Mouse (Mus musculus): Measurements from ENCODE around the gene Stx18. TPM values are rescaled to one million over a fixed set of nuclear protein-coding genes. Genes with fewer than 3 reads are reported as not detected.

Gene Stx18
- polyA plus RNA-seq, 1 experiment from 2014 or later, result 46.7 TPM

- Histone ChIP-seq H3K4me1 (ENCODE audit: control insufficient read depth, insufficient read depth, low read length) (0 out of 2 replicates have a peak, but pooled peaks cover 4% of the 10 kb centered on the region), H3K36me3 (ENCODE audit: control insufficient read depth, insufficient read depth, low read length) (no peaks in the 10 kb centered on the region), H3K4me3 (ENCODE audit: low read length) (no peak overlapping the region), H3K27ac (ENCODE audit: low read depth, low read length) (no peak overlapping the region), H3K9me3 (ENCODE audit: control insufficient read depth, low read length) (no peaks in the 10 kb centered on the region), H3K27me3 (ENCODE audit: control insufficient read depth, insufficient read depth, low read length) (no peaks in the 10 kb centered on the region), H3K9ac (ENCODE audit: low read depth, low read length) (no peak overlapping the region), H3K4me2 (replicated peaks; ENCODE audit: low read depth, low read length) (no peak overlapping the region)
- 40% methylated on average over 5 of the region's 5 CpGs for WGBS
- ATAC-seq (ENCODE audit: low FRiP score, low TSS enrichment), result no peak
Measured at GRCm38 (mm10) chr5:38064701-38065100, 26.2 kb downstream of the Stx18 start.

GRCm38 (mm10) chr5:38065454-38065853 is 26.9 kb downstream of the Stx18 start:
- H3K9ac ChIP-seq (ENCODE audit: low read depth, low read length), result no peak overlapping the region
- no peaks in the 10 kb centered on the region for H3K9me3 ChIP-seq (ENCODE audit: control insufficient read depth, low read length)
- 0 out of 2 replicates have a peak, but pooled peaks cover 4% of the 10 kb centered on the region for H3K4me1 ChIP-seq (ENCODE audit: control insufficient read depth, insufficient read depth, low read length)
- no peak overlapping the region for H3K4me3 ChIP-seq (ENCODE audit: low read length)
- H3K4me2 ChIP-seq (replicated peaks; ENCODE audit: low read depth, low read length), result no peak overlapping the region
- no peak overlapping the region for H3K27ac ChIP-seq (ENCODE audit: low read depth, low read length)
- no peaks in the 10 kb centered on the region for H3K36me3 ChIP-seq (ENCODE audit: control insufficient read depth, insufficient read depth, low read length)
- WGBS, result 75% methylated on average over 2 of the region's 2 CpGs
- H3K27me3 ChIP-seq (ENCODE audit: control insufficient read depth, insufficient read depth, low read length), result no peaks in the 10 kb centered on the region
- no peak for ATAC-seq (ENCODE audit: low FRiP score, low TSS enrichment)

GRCm38 (mm10) chr5:38066606-38067005 is 28.1 kb downstream of the Stx18 start:
- Histone ChIP-seq H3K27me3 (ENCODE audit: control insufficient read depth, insufficient read depth, low read length) (no peaks in the 10 kb centered on the region), H3K4me1 (ENCODE audit: control insufficient read depth, insufficient read depth, low read length) (no peaks in the 10 kb centered on the region), H3K4me2 (replicated peaks; ENCODE audit: low read depth, low read length) (no peak overlapping the region), H3K36me3 (ENCODE audit: control insufficient read depth, insufficient read depth, low read length) (no peaks in the 10 kb centered on the region), H3K9me3 (ENCODE audit: control insufficient read depth, low read length) (no peaks in the 10 kb centered on the region), H3K27ac (ENCODE audit: low read depth, low read length) (no peak overlapping the region), H3K9ac (ENCODE audit: low read depth, low read length) (no peak overlapping the region), H3K4me3 (ENCODE audit: low read length) (no peak overlapping the region)
- 93% methylated on average over 1 of the region's 1 CpGs for WGBS
- no peak for ATAC-seq (ENCODE audit: low FRiP score, low TSS enrichment)

GRCm38 (mm10) chr5:38076326-38076725 is 37.8 kb downstream of the Stx18 start:
- WGBS, result 71% methylated on average over 4 of the region's 4 CpGs
- Histone ChIP-seq H3K27me3 (ENCODE audit: control insufficient read depth, insufficient read depth, low read length) (no peaks in the 10 kb centered on the region), H3K9me3 (ENCODE audit: control insufficient read depth, low read length) (no peaks in the 10 kb centered on the region), H3K4me2 (replicated peaks; ENCODE audit: low read depth, low read length) (no peak overlapping the region), H3K36me3 (ENCODE audit: control insufficient read depth, insufficient read depth, low read length) (no peaks in the 10 kb centered on the region), H3K27ac (ENCODE audit: low read depth, low read length) (no peak overlapping the region), H3K4me1 (ENCODE audit: control insufficient read depth, insufficient read depth, low read length) (no peaks in the 10 kb centered on the region; the same call in 1 of the 2 replicates), H3K4me3 (ENCODE audit: low read length) (no peak overlapping the region), H3K9ac (ENCODE audit: low read depth, low read length) (no peak overlapping the region)
- no peak for ATAC-seq (ENCODE audit: low FRiP score, low TSS enrichment)

- no peaks in the 10 kb centered on the region for H3K27me3 ChIP-seq (ENCODE audit: control insufficient read depth, insufficient read depth, low read length)
- no peaks in the 10 kb centered on the region for H3K9me3 ChIP-seq (ENCODE audit: control insufficient read depth, low read length)
- H3K27ac ChIP-seq (ENCODE audit: low read depth, low read length), result no peak overlapping the region
- 87% methylated on average over 3 of the region's 3 CpGs for WGBS
- H3K4me2 ChIP-seq (replicated peaks; ENCODE audit: low read depth, low read length), result no peak overlapping the region
- ATAC-seq (ENCODE audit: low FRiP score, low TSS enrichment), result no peak
- no peak overlapping the region for H3K9ac ChIP-seq (ENCODE audit: low read depth, low read length)
- H3K4me3 ChIP-seq (ENCODE audit: low read length), result no peak overlapping the region
- H3K36me3 ChIP-seq (ENCODE audit: control insufficient read depth, insufficient read depth, low read length), result no peaks in the 10 kb centered on the region
- H3K4me1 ChIP-seq (ENCODE audit: control insufficient read depth, insufficient read depth, low read length), result no peaks in the 10 kb centered on the region; the same call in 1 of the 2 replicates
Measured at GRCm38 (mm10) chr5:38078575-38078974, 40.0 kb downstream of the Stx18 start.

- Histone ChIP-seq H3K4me3 (ENCODE audit: low read length) (no peak overlapping the region), H3K27ac (ENCODE audit: low read depth, low read length) (no peak overlapping the region), H3K36me3 (ENCODE audit: control insufficient read depth, insufficient read depth, low read length) (no peaks in the 10 kb centered on the region), H3K9ac (ENCODE audit: low read depth, low read length) (no peak overlapping the region), H3K9me3 (ENCODE audit: control insufficient read depth, low read length) (no peaks in the 10 kb centered on the region), H3K4me2 (replicated peaks; ENCODE audit: low read depth, low read length) (no peak overlapping the region), H3K27me3 (ENCODE audit: control insufficient read depth, insufficient read depth, low read length) (no peaks in the 10 kb centered on the region), H3K4me1 (ENCODE audit: control insufficient read depth, insufficient read depth, low read length) (no peaks in the 10 kb centered on the region; the same call in 1 of the 2 replicates)
- ATAC-seq (ENCODE audit: low FRiP score, low TSS enrichment), result no peak
- WGBS, result 93% methylated on average over 1 of the region's 1 CpGs
Measured at GRCm38 (mm10) chr5:38080472-38080871, 41.9 kb downstream of the Stx18 start.

- Histone ChIP-seq H3K4me1 (ENCODE audit: control insufficient read depth, insufficient read depth, low read length) (no peaks in the 10 kb centered on the region), H3K36me3 (ENCODE audit: control insufficient read depth, insufficient read depth, low read length) (no peaks in the 10 kb centered on the region), H3K4me3 (ENCODE audit: low read length) (no peak overlapping the region), H3K27ac (ENCODE audit: low read depth, low read length) (no peak overlapping the region), H3K9ac (ENCODE audit: low read depth, low read length) (no peak overlapping the region), H3K27me3 (ENCODE audit: control insufficient read depth, insufficient read depth, low read length) (no peaks in the 10 kb centered on the region), H3K4me2 (replicated peaks; ENCODE audit: low read depth, low read length) (no peak overlapping the region), H3K9me3 (ENCODE audit: control insufficient read depth, low read length) (no peaks in the 10 kb centered on the region)
- 45% methylated on average over 3 of the region's 3 CpGs for WGBS
- no peak for ATAC-seq (ENCODE audit: low FRiP score, low TSS enrichment)
Measured at GRCm38 (mm10) chr5:38082589-38082988, 44.0 kb downstream of the Stx18 start.

- Histone ChIP-seq H3K27ac (ENCODE audit: low read depth, low read length) (no peak overlapping the region), H3K4me3 (ENCODE audit: low read length) (no peak overlapping the region), H3K4me1 (ENCODE audit: control insufficient read depth, insufficient read depth, low read length) (no peaks in the 10 kb centered on the region), H3K9ac (ENCODE audit: low read depth, low read length) (no peak overlapping the region), H3K36me3 (ENCODE audit: control insufficient read depth, insufficient read depth, low read length) (no peaks in the 10 kb centered on the region), H3K9me3 (ENCODE audit: control insufficient read depth, low read length) (no peaks in the 10 kb centered on the region), H3K27me3 (ENCODE audit: control insufficient read depth, insufficient read depth, low read length) (no peaks in the 10 kb centered on the region), H3K4me2 (replicated peaks; ENCODE audit: low read depth, low read length) (no peak overlapping the region)
- no peak for ATAC-seq (ENCODE audit: low FRiP score, low TSS enrichment)
- whole genome bisulfite sequencing, result 85% methylated on average over 5 of the region's 5 CpGs
Measured at GRCm38 (mm10) chr5:38083362-38083761, 44.8 kb downstream of the Stx18 start.

- Histone ChIP-seq H3K9me3 (ENCODE audit: control insufficient read depth, low read length) (no peaks in the 10 kb centered on the region), H3K4me3 (ENCODE audit: low read length) (no peak overlapping the region), H3K4me2 (replicated peaks; ENCODE audit: low read depth, low read length) (no peak overlapping the region), H3K27me3 (ENCODE audit: control insufficient read depth, insufficient read depth, low read length) (no peaks in the 10 kb centered on the region), H3K36me3 (ENCODE audit: control insufficient read depth, insufficient read depth, low read length) (no peaks in the 10 kb centered on the region), H3K4me1 (ENCODE audit: control insufficient read depth, insufficient read depth, low read length) (no peaks in the 10 kb centered on the region), H3K27ac (ENCODE audit: low read depth, low read length) (no peak overlapping the region), H3K9ac (ENCODE audit: low read depth, low read length) (no peak overlapping the region)
- WGBS, result 39% methylated on average over 8 of the region's 8 CpGs
- ATAC-seq (ENCODE audit: low FRiP score, low TSS enrichment), result no peak
Measured at GRCm38 (mm10) chr5:38084616-38085015, 46.1 kb downstream of the Stx18 start.

Measured in kidney, embryonic 14.5 days (tissue).